Mouse (Mus musculus) ZHBTc4 (cell line): Measurements from ENCODE around the gene Zmym2.

Experiments
- DNase-seq: peaks from one replicate; pipeline ENCODE4 v3.0.0-alpha.2; 2011; ENCODE audit warnings: low read depth, low spot score

Zmym2 gene

GRCm38 (mm10) chr14:56918532-56918931 is 32.1 kb downstream of the Zmym2 start:
- DNase-seq, result no peak

GRCm38 (mm10) chr14:56935481-56935880 is 49.0 kb downstream of the Zmym2 start:
- DNase-seq, result peak; percentile 59

- DNase-seq, result no peak
Observed at GRCm38 (mm10) chr14:56939903-56940302, 53.5 kb downstream of the Zmym2 start.

- DNase-seq, result no peak
Observed at GRCm38 (mm10) chr14:56952928-56953327, 66.5 kb downstream of the Zmym2 start.

- DNase-seq, result no peak
Observed at GRCm38 (mm10) chr14:56954393-56954792, 67.9 kb downstream of the Zmym2 start.

GRCm38 (mm10) chr14:56963969-56964734 is 77.7 kb downstream of the Zmym2 start:
- peak; percentile 62 for DNase-seq

- DNase-seq, result no peak
Observed at GRCm38 (mm10) chr14:56969653-56970052, 83.2 kb downstream of the Zmym2 start.

GRCm38 (mm10) chr14:56970160-56970559 is 83.7 kb downstream of the Zmym2 start:
- no peak for DNase-seq

- DNase-seq, result no peak
Observed at GRCm38 (mm10) chr14:56978045-56978655, 91.7 kb downstream of the Zmym2 start.

- peak; percentile 68 for DNase-seq
Observed at GRCm38 (mm10) chr14:56988621-56989020, 102.2 kb downstream of the Zmym2 start.
